ENCODE assay signal across 8 mouse cellular contexts in genomic region chr17:27856798-27857648, GRCm38 (mm10). TPM values are rescaled to one million over a fixed set of nuclear protein-coding genes. Genes with fewer than 3 reads are reported as not detected.
DNase-seq lines count a peak whose midpoint lies in the region; ATAC-seq and TF ChIP-seq lines count a peak whose summit lies in the region.

No protein-coding gene starts in this region.

- no peaks in the 10 kb centered on the region for H3K27me3 ChIP-seq in intestine, embryonic 15.5 days (replicated peaks)
- H3K27me3 ChIP-seq in limb, embryonic 14.5 days (ENCODE audit: control insufficient read depth, insufficient read depth, low read length) = no peaks in the 10 kb centered on the region
- H3K27me3 ChIP-seq in midbrain, embryonic 14.5 days (ENCODE audit: control insufficient read depth, insufficient read depth, low read length) = no peaks in the 10 kb centered on the region

- H3K4me2 ChIP-seq in intestine, embryonic 15.5 days (replicated peaks) = peak overlapping the region; percentile 82
- H3K4me2 ChIP-seq in limb, embryonic 14.5 days (replicated peaks; ENCODE audit: low read depth, low read length, severe bottlenecking) = peak overlapping the region; percentile 57
- H3K4me2 ChIP-seq in midbrain, embryonic 14.5 days (ENCODE audit: low read length) = peak overlapping the region; percentile 82

- H3K27ac ChIP-seq in intestine, embryonic 15.5 days = peak overlapping the region; percentile 80
- peak overlapping the region; percentile 83 for H3K27ac ChIP-seq in limb, embryonic 14.5 days (replicated peaks; ENCODE audit: low read depth, low read length)
- H3K27ac ChIP-seq in midbrain, embryonic 14.5 days (replicated peaks; ENCODE audit: low read depth, low read length) = peak overlapping the region; percentile 81

- H3K9ac ChIP-seq in intestine, embryonic 15.5 days = peak overlapping the region; percentile 81
- H3K9ac ChIP-seq in limb, embryonic 14.5 days (ENCODE audit: low read depth, low read length, severe bottlenecking) = peak overlapping the region; percentile 88
- peak overlapping the region; percentile 65 for H3K9ac ChIP-seq in midbrain, embryonic 14.5 days (replicated peaks; ENCODE audit: low read length)

- 2% methylated on average over 52 of the region's 52 CpGs for WGBS in intestine, embryonic 15.5 days
- 1% methylated on average over 52 of the region's 52 CpGs for WGBS in limb, embryonic 14.5 days
- WGBS in midbrain, embryonic 14.5 days = 2% methylated on average over 50 of the region's 52 CpGs

- DNase-seq in layer of hippocampus, adult 9-11 months = peak; percentile 15
- no peak for DNase-seq in layer of hippocampus, adult 9-10 months (ENCODE audit: low spot score)
- DNase-seq in embryo, embryonic 11 days = peak; percentile 77
- peak; percentile 36 to 62 for DNase-seq in gastrocnemius, postnatal 4 days (ENCODE audit: low spot score in 2 of 2)
- peak; percentile 31 for DNase-seq in limb, embryonic 14.5 days (ENCODE audit: low spot score)
- DNase-seq in midbrain, embryonic 14.5 days = peak; percentile 75
- DNase-seq in spleen, postnatal 10 days (ENCODE audit: low spot score in 2 of 2) = peak; percentile 70 to 72

- peaks cover 11% of the 10 kb centered on the region; the same call in 1 of the 2 replicates for H3K36me3 ChIP-seq in intestine, embryonic 15.5 days
- peaks cover 20% of the 10 kb centered on the region for H3K36me3 ChIP-seq in limb, embryonic 14.5 days (ENCODE audit: control insufficient read depth, insufficient read depth, low read length)
- H3K36me3 ChIP-seq in midbrain, embryonic 14.5 days (ENCODE audit: control insufficient read depth, insufficient read depth, low read length) = peaks cover 21% of the 10 kb centered on the region

- peak; percentile 82 for ATAC-seq in intestine, embryonic 15.5 days
- ATAC-seq in limb, embryonic 14.5 days (ENCODE audit: low FRiP score, low read depth) = peak; percentile 59
- peak; percentile 62 for ATAC-seq in midbrain, embryonic 14.5 days (ENCODE audit: low FRiP score, low TSS enrichment)

- no peaks in the 10 kb centered on the region for H3K9me3 ChIP-seq in intestine, embryonic 15.5 days
- no peaks in the 10 kb centered on the region for H3K9me3 ChIP-seq in limb, embryonic 14.5 days (ENCODE audit: control insufficient read depth, low read length)
- no peaks in the 10 kb centered on the region for H3K9me3 ChIP-seq in midbrain, embryonic 14.5 days (ENCODE audit: control insufficient read depth, low read length)

- H3K4me3 ChIP-seq in intestine, embryonic 15.5 days (replicated peaks) = peak overlapping the region; percentile 92
- H3K4me3 ChIP-seq in limb, embryonic 14.5 days (replicated peaks; ENCODE audit: low read length) = peak overlapping the region; percentile 90
- peak overlapping the region; percentile 83 for H3K4me3 ChIP-seq in midbrain, embryonic 14.5 days (replicated peaks; ENCODE audit: low read depth, low read length)

- TF ChIP-seq POLR2A in limb, embryonic 14.5 days (IDR thresholded peaks at IDR 0.05; ENCODE audit: borderline replicate concordance, extremely low read depth, insufficient read depth, insufficient read length) = no peak

- peaks cover 13% of the 10 kb centered on the region for H3K4me1 ChIP-seq in intestine, embryonic 15.5 days (replicated peaks)
- H3K4me1 ChIP-seq in limb, embryonic 14.5 days (ENCODE audit: control insufficient read depth, insufficient read depth, low read length) = peaks cover 15% of the 10 kb centered on the region
- peaks cover 18% of the 10 kb centered on the region for H3K4me1 ChIP-seq in midbrain, embryonic 14.5 days (ENCODE audit: control insufficient read depth, insufficient read depth, low read length)

RNA-seq across cellular contexts. Expression of gene Uhrf1bp1, which starts 0.8 kb away (rescaled TPM):
- 10 to 100 TPM; 19.3 to 19.5 TPM for total RNA-seq in gastrocnemius, postnatal 4 days (2021)
- 3.9 and 4.1 TPM in 2 replicates for polyA plus RNA-seq in intestine, embryonic 15.5 days (2015; fragmentation: Nextera tagmentation; extraction: Ambion mirVana)
- polyA plus RNA-seq in limb, embryonic 14.5 days (2012; rRNA removed) = 13.5 and 15.6 TPM in 2 replicates
- 8.0 TPM in 2 replicates for polyA plus RNA-seq in limb, embryonic 14.5 days (2014; fragmentation: Nextera tagmentation; extraction: Ambion mirVana)
- 6.6 and 9.3 TPM in 2 replicates for polyA plus RNA-seq in midbrain, embryonic 14.5 days (2014; fragmentation: Nextera tagmentation; extraction: Ambion mirVana)

RNA-seq across cellular contexts. Expression of gene Snrpc, which starts 19.1 kb away (rescaled TPM):
- 100 to 1,000 TPM in 1 of 2 experiments, 10 to 100 TPM in 1; 97.3 to 109 TPM for total RNA-seq in gastrocnemius, postnatal 4 days (2021)
- polyA plus RNA-seq in intestine, embryonic 15.5 days (2015; fragmentation: Nextera tagmentation; extraction: Ambion mirVana) = 250 and 266 TPM in 2 replicates
- 228 and 238 TPM in 2 replicates for polyA plus RNA-seq in limb, embryonic 14.5 days (2012; rRNA removed)
- 286 and 308 TPM in 2 replicates for polyA plus RNA-seq in limb, embryonic 14.5 days (2014; fragmentation: Nextera tagmentation; extraction: Ambion mirVana)
- 240 and 274 TPM in 2 replicates for polyA plus RNA-seq in midbrain, embryonic 14.5 days (2014; fragmentation: Nextera tagmentation; extraction: Ambion mirVana)

RNA-seq across cellular contexts. Expression of gene D17Wsu92e, which starts 36.6 kb away (rescaled TPM):
- total RNA-seq in gastrocnemius, postnatal 4 days (2021) = 10 to 100 TPM; 69.7 to 74.0 TPM
- polyA plus RNA-seq in intestine, embryonic 15.5 days (2015; fragmentation: Nextera tagmentation; extraction: Ambion mirVana) = 19.0 and 22.1 TPM in 2 replicates
- polyA plus RNA-seq in limb, embryonic 14.5 days (2012; rRNA removed) = 60.1 and 65.2 TPM in 2 replicates
- 20.3 and 21.3 TPM in 2 replicates for polyA plus RNA-seq in limb, embryonic 14.5 days (2014; fragmentation: Nextera tagmentation; extraction: Ambion mirVana)
- 11.7 and 12.9 TPM in 2 replicates for polyA plus RNA-seq in midbrain, embryonic 14.5 days (2014; fragmentation: Nextera tagmentation; extraction: Ambion mirVana)

RNA-seq across cellular contexts. Expression of gene Anks1, which starts 52.1 kb away (rescaled TPM):
- total RNA-seq in gastrocnemius, postnatal 4 days (2021) = 10 to 100 TPM; 38.3 to 40.1 TPM
- 12.5 and 13.3 TPM in 2 replicates for polyA plus RNA-seq in intestine, embryonic 15.5 days (2015; fragmentation: Nextera tagmentation; extraction: Ambion mirVana)
- polyA plus RNA-seq in limb, embryonic 14.5 days (2012; rRNA removed) = 40.6 and 54.4 TPM in 2 replicates
- polyA plus RNA-seq in limb, embryonic 14.5 days (2014; fragmentation: Nextera tagmentation; extraction: Ambion mirVana) = 14.6 and 15.5 TPM in 2 replicates
- polyA plus RNA-seq in midbrain, embryonic 14.5 days (2014; fragmentation: Nextera tagmentation; extraction: Ambion mirVana) = 63.9 and 69.2 TPM in 2 replicates

RNA-seq across cellular contexts. Expression of gene Taf11, which starts 52.6 kb away (rescaled TPM):
- total RNA-seq in gastrocnemius, postnatal 4 days (2021) = 10 to 100 TPM; 27.7 to 27.9 TPM
- polyA plus RNA-seq in intestine, embryonic 15.5 days (2015; fragmentation: Nextera tagmentation; extraction: Ambion mirVana) = 54.0 and 54.4 TPM in 2 replicates
- polyA plus RNA-seq in limb, embryonic 14.5 days (2012; rRNA removed) = 36.4 and 43.1 TPM in 2 replicates
- 65.2 and 70.4 TPM in 2 replicates for polyA plus RNA-seq in limb, embryonic 14.5 days (2014; fragmentation: Nextera tagmentation; extraction: Ambion mirVana)
- polyA plus RNA-seq in midbrain, embryonic 14.5 days (2014; fragmentation: Nextera tagmentation; extraction: Ambion mirVana) = 59.9 and 64.9 TPM in 2 replicates
